Mouse (Mus musculus) fat pad, adult 2 months (tissue): ENCODE data around the gene Oat.
A peak's percentile ranks its signal among the peaks of the same experiment; 100 is the strongest.

Experiments used
- DNase-seq: peaks from one replicate; pipeline ENCODE4 v3.0.0-alpha.2; 2011; ENCODE audit warnings: low read depth, low spot score; ENCODE audit errors: extremely low read depth

The Oat gene

GRCm38 (mm10) chr7:132576116-132576650, at the start of gene Oat:
Gene Oat, minus strand, starts transcription at chr7:132576398.
- DNase-seq: peak; percentile 66

DNA sequence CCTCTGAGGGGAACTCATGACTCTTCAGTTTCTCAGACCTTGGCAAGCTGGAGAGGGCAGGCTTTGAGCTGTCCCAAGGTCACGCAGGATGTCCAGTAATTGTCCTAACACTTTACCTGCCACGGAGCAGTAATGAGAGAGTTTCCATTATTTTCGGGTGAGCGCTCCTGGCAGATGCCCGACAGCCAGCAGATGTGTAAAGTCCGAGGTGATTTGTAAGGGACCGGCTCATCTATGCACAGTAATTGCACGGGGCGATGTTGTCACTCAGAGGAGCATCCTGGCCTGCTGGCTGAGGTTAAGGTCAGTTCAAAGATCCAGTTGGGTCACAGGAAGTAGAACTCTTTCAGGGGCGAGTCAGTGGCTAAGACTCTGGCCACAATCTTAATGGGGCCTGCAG, 48.0 kb upstream of the Oat start:
- DNase-seq: no peak

DNA sequence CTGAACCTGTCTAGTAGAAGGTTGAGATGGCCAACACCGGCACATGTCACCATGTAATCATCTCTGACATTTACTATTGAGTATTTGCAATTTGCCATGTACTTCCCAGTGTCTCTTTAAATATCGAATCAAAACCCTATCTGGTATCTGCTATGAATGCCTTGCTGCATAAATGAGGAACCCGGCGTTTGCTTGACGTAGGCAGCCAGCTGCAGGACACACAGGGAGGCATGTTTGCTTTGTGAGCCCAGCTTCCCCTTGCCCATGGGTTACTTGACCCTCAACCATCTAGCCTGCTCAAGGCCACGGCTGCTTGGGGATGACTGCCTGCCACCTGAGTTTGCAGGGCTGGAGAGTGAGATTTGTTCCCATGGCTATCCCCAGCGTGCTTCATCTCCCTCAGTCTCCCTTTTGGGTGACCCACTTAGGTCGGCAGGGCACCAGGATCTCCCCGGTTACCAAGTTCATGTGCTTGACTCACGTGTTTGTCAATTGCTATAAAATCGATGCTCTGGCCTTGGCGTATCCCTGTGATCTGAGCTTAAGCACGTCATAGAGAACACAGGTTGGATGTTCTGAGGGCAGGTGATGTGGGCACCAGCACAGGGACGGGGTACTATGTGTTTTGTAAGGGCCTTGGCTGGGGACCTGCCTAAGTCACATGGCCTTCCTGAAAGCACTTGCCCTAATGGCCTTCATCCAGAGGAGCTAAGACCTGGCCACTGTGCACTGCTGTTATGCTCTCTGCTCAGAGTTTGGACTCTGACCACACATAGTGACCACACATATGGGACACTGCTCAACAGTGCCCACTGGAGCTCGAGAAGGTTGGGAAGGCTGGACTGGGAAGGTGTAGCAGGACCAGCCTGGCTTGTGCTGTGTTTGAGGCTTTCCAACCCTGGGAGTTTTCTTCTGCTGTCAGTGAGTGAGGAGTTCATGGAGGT, 44.0 kb upstream of the Oat start:
- no peak for DNase-seq

DNA sequence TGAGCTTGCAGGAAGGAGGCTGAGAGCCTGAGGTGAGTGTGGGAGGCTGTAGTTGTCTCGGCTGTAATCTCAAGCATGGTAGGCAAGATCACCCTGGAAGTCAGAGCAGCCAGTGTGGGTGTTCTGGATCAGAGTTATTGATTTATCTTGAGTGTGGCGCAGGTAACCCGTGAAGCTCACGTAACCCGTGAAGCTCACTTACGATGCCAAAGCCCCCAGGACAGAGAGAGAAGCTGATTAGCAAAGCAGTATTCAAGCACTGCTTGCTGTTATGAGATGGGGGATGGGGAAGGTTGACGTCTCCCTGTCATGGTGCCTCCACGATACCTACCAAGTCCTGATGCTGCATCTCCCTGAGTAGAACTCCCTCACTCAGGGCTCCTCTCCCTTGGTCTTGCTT, 43.4 kb upstream of the Oat start:
- peak; percentile 95 for DNase-seq

GRCm38 (mm10) chr7:132617021-132617564, 40.9 kb upstream of the Oat start:
- DNase-seq: peak; percentile 68

DNA sequence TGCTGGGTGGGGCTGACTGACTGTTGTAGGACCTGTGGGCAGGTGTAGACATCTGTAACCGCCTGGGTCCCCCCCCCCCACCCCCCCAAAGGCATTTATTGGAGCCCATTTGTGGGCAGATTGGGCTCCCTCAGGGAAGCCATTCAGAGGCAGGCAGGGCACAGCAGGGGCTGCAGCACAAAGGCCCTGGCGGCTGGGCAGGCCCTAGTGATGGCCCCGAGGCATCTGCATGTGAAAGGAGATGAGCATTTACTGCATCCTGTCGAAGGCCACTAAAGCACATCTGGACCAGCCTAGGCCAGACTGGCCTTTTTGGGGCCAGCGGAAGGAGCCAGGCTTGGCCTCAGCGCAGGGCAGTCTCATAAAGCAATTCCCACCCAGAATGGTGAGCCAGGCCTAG, 40.2 kb upstream of the Oat start:
- no peak for DNase-seq

DNA sequence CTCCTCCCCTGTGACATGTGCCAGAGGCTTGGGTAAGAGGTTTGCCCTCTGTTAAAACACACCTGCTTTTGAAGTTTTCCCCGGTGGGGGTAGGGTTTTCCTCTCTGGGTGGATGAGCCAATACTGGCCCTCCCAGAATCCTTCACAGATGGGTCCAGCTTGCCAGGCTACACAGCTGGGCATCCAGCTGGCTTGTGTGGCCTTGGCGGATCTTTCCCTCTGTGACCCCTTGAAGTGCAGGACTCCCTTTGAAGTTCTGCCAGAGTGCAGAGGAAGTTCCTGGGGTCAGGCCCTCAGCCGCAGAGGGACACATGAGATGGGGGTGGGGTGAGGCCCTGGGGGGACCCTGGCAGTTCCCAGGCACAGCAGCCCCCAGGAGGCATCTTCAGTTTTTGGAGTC, 39.1 kb upstream of the Oat start:
- no peak for DNase-seq

- no peak for DNase-seq
These were observed 35.3 kb upstream of the Oat start for GRCm38 (mm10) chr7:132611530-132611929.

GRCm38 (mm10) chr7:132610468-132611318, 34.5 kb upstream of the Oat start, which contains the start of gene Lhpp:
Gene Lhpp, plus strand, starts transcription at chr7:132610638.
- DNase-seq: no peak

DNA sequence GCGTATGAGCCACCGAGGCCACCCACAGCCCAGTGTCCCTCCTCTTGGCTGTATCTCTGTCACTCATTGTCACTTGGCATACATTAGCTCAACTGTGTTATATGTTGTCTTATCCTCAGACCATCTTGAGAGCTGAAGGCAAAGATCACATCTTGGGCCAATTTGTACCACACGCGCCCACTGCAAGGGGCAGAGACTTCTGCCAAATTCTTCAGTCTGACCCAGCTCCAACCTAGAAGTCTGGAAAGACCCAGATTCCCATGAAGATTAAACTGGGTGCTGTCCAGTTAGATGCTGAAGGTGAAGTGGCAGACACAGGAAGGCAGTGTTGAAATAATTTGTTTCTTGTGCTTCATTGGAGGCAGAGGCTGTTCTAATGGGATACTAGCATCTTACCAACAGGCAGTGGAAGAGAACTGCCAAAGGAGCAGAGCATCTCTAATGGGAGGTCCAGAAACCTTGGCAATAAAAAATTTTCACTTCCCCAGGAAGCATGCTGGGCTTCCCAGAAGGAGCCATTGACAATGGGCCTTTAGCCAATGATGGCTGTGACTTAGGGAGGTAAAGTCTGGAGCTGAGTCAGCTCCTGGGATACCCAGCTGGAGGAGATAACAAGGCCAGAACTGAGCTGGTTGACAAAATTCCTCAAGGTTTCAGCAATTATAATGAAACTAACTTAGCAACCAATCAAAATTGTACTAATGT, 32.3 kb upstream of the Oat start:
- DNase-seq: no peak

- DNase-seq: peak; percentile 99
These were observed 29.5 kb upstream of the Oat start for GRCm38 (mm10) chr7:132605689-132606088.

DNA sequence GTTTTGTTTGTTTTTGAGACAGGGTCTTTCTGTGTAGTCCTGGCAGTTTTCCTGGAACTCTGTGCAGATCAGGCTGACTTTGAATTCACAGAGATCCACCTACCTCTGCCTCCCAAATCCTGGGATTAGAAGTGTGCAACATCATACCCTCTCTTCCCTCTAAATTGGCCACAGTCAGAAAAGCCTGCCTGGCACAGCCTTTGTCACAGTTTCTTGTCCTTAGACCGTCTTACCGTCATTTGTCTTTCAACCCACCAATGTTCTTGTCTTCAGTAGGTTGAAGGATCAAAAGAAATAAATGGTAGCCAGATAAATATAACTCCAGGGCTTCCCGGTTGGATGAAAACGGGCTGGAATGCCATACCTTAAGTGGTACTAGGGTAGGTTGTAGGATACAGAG, 28.5 kb upstream of the Oat start:
- peak; percentile 96 for DNase-seq

GRCm38 (mm10) chr7:132600926-132601325, 24.7 kb upstream of the Oat start:
- DNase-seq: no peak

- DNase-seq: no peak
These were observed 23.8 kb upstream of the Oat start for GRCm38 (mm10) chr7:132600026-132600425.

GRCm38 (mm10) chr7:132599071-132599975, 23.1 kb upstream of the Oat start, which contains the start of gene Nkx1-2:
Gene Nkx1-2, minus strand, starts transcription at chr7:132599637.
- DNase-seq: no peak

DNA sequence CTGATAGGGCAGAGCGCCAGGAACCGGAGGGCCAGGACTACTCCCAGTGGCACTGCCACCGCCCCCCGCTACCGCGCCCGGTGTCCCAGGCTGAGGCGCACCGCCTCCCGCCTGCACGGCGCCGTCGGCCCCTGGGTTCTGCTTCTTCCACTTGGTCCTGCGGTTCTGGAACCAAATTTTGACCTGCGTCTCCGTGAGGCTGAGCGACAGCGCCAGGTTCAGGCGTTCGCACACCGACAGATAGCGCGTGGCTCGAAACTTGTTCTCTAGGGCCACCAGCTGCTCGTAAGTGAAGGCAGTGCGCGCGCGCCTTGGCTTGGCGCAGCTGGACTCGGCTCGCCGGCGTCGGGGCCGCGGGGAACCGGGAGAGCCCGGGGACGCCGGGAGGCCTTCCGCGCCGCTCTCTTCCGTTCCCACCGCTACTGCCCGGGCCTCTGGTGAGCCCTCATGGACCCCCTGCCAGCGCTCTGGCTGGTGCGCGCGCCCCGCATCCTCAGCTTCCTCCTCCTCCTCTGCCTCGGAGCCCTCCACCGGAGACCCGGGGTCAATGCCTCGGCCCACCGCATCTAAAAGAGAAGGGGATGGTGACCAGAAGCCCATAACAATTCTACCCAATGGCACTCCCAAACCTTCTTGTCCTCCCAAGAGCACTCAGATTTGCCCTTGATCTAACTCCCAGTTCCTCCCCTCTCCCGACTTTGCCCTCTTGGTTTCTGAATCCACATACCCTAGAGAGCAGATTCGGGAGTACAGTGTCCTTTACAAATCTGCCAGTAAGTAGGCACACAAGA, 21.2 kb upstream of the Oat start:
- DNase-seq: no peak

- DNase-seq: no peak
These were observed 20.5 kb upstream of the Oat start for GRCm38 (mm10) chr7:132596557-132597250.

- DNase-seq: no peak
These were observed 19.6 kb upstream of the Oat start for GRCm38 (mm10) chr7:132595787-132596186.
